9 mouse cellular contexts compared by ENCODE assay signal in the genomic region with DNA sequence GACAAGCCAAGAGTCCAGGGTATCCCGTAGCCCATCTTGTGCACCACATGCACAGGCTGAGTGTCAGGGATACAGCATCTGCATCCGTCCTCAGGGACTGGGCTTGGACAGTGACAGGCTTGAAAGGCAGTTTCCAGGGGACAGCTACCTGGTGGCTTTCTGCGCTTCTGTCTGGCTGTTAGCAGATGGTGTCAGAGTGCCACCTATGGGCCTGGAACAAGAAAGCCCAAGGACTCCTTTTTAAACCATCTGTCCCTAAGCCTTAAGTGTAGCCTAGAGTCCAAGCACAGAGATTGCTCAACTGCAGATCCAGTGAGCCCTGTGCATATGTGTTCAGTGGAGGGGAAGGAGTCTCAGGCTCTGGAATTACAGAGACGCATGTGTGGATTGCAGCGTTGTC.
DNase-seq lines count a peak whose midpoint lies in the region; ATAC-seq and TF ChIP-seq lines count a peak whose summit lies in the region.
"Had no signal": no experiment of that assay in that cellular context is flagged by ENCODE, and none has a peak within 500 bp of the region (broad histone marks: within the 10 kb centered on the region; RNA-seq: fewer than 3 reads in every experiment).

No protein-coding gene starts in this region.

- intact Hi-C loops in heart, postnatal 14 days (cut with DNase I): loop anchor here (5.0 to 10.0 kb wide), 4 partner anchors 38 to 780 kb away; no protein-coding TSS in a partner anchor
- intact Hi-C loops in left cerebral cortex, postnatal 25 days (cut with DNase I): loop anchor here (2.0 to 10.0 kb wide), 2 partner anchors 212 to 540 kb away; a partner anchor contains a TSS

- no peaks in the 10 kb centered on the region; the same call in 1 of the 2 replicates for H3K36me3 ChIP-seq in heart, embryonic 12.5 days
- peaks cover 7% of the 10 kb centered on the region; the same call in 1 of the 2 replicates for H3K36me3 ChIP-seq in heart, embryonic 10.5 days
- H3K36me3 ChIP-seq in ES-E14 (ENCODE audit: control insufficient read depth, insufficient read depth, low read length, poor library complexity, severe bottlenecking): no peaks in the 10 kb centered on the region
- H3K36me3 ChIP-seq: heart, embryonic 15.5 days had no signal

- H3K9me3 ChIP-seq in heart, embryonic 12.5 days (replicated peaks): no peaks in the 10 kb centered on the region
- H3K9me3 ChIP-seq in heart, embryonic 10.5 days: no peaks in the 10 kb centered on the region
- H3K9me3 ChIP-seq in ES-E14 (ENCODE audit: control insufficient read depth, insufficient read depth, low read depth, low read length): no peaks in the 10 kb centered on the region
- H3K9me3 ChIP-seq: heart, embryonic 15.5 days had no signal

- H3K4me3 ChIP-seq in heart, embryonic 12.5 days: no peak overlapping the region
- H3K4me3 ChIP-seq in heart, embryonic 10.5 days: no peak overlapping the region
- no peak overlapping the region for H3K4me3 ChIP-seq in ES-E14 (ENCODE audit: insufficient read depth in 1 of 2, low read depth in 1 of 2, low read length in 2 of 2, poor library complexity in 1 of 2, severe bottlenecking in 1 of 2)
- H3K4me3 ChIP-seq: heart, embryonic 15.5 days had no signal

- in situ Hi-C loops in ES-E14 (cut with MboI; ENCODE audit: low sequenced_read_pairs in 2 of 2, unreplicated experiment in 2 of 2): loop anchor here (5.0 to 25.0 kb wide), 4 partner anchors 203 to 300 kb away; no protein-coding TSS in a partner anchor

- ATAC-seq in heart, embryonic 12.5 days (ENCODE audit: insufficient number of reproducible peaks, low FRiP score): 0 out of 2 replicates have a peak, but pooled peaks have one; percentile 40

- no peak overlapping the region for H3K9ac ChIP-seq in heart, embryonic 12.5 days
- H3K9ac ChIP-seq in ES-E14 (ENCODE audit: insufficient read depth, low read depth, low read length, poor library complexity, severe bottlenecking): no peak overlapping the region
- H3K9ac ChIP-seq: heart, embryonic 15.5 days had no signal

- no peak for DNase-seq in heart, embryonic 10.5 days (ENCODE audit: low spot score)
- peak; percentile 20 for DNase-seq in ES-E14 (ENCODE audit: low read depth, low spot score)
- DNase-seq in cerebellum, postnatal 25 days: peak; percentile 76 to 83
- peak; percentile 38 to 48 for DNase-seq in heart, postnatal 14 days
- DNase-seq in left cerebral cortex, postnatal 25 days (ENCODE audit: low spot score in 2 of 2): peak; percentile 53 to 67
- peak; percentile 77 for DNase-seq in retina, postnatal 1 day
- no peak for DNase-seq in thymus, adult 18-20 months

- H3K4me1 ChIP-seq in heart, embryonic 12.5 days (replicated peaks): 0 out of 2 replicates have a peak, but pooled peaks cover 7% of the 10 kb centered on the region
- H3K4me1 ChIP-seq in heart, embryonic 10.5 days: 0 out of 2 replicates have a peak, but pooled peaks cover 5% of the 10 kb centered on the region
- no peaks in the 10 kb centered on the region; a peak in 1 of 4 replicates for H3K4me1 ChIP-seq in ES-E14 (ENCODE audit: control insufficient read depth in 2 of 2, insufficient read depth in 2 of 2, low read length in 2 of 2, poor library complexity in 1 of 2)
- H3K4me1 ChIP-seq: heart, embryonic 15.5 days had no signal

- H3K27me3 ChIP-seq in heart, embryonic 12.5 days (replicated peaks): no peaks in the 10 kb centered on the region; the same call in 1 of the 2 replicates
- H3K27me3 ChIP-seq in heart, embryonic 10.5 days (ENCODE audit: insufficient read depth, poor library complexity, severe bottlenecking): no peaks in the 10 kb centered on the region
- H3K27me3 ChIP-seq: heart, embryonic 15.5 days had no signal

- 64% methylated on average over 5 of the region's 5 CpGs for WGBS in heart, embryonic 12.5 days
- 60% methylated on average over 5 of the region's 5 CpGs for WGBS in heart, embryonic 10.5 days

- no peak overlapping the region for H3K27ac ChIP-seq in heart, embryonic 12.5 days (ENCODE audit: poor library complexity, severe bottlenecking)
- no peak overlapping the region for H3K27ac ChIP-seq in heart, embryonic 10.5 days
- no peak overlapping the region for H3K27ac ChIP-seq in ES-E14 (ENCODE audit: insufficient read depth, low read depth, low read length, poor library complexity, severe bottlenecking)
- H3K27ac ChIP-seq: heart, embryonic 15.5 days had no signal

- no peak overlapping the region for H3K4me2 ChIP-seq in heart, embryonic 12.5 days
- H3K4me2 ChIP-seq: heart, embryonic 15.5 days had no signal

TF ChIP-seq in ES-E14, 5 proteins besides CTCF, POLR2A, EP300 and RAD21:
- TF ChIP-seq ZC3H11A (IDR thresholded peaks at IDR 0.05; ENCODE audit: borderline replicate concordance, low read depth, low read length): peak; percentile 46; the same call in 1 of the 2 replicates
- no peak for TF ChIP-seq HCFC1 (IDR thresholded peaks at IDR 0.05; ENCODE audit: borderline replicate concordance, insufficient read depth, low read length)

Comparison
In these comparisons a context has a peak if more than half of its experiments do, and no peak if none do; other contexts are left out.
1. DNase-seq: peak in ES-E14 (single experiment), cerebellum, postnatal 25 days (2 of 2), heart, postnatal 14 days (2 of 2), left cerebral cortex, postnatal 25 days (2 of 2) and retina, postnatal 1 day (single experiment); none in heart, embryonic 10.5 days (single experiment) and thymus, adult 18-20 months (0 of 2).